Mouse (Mus musculus) heart, postnatal 10 days (tissue): ENCODE results near the gene Vtcn1. TPM values are rescaled to one million over a fixed set of nuclear protein-coding genes. Genes with fewer than 3 reads are reported as not detected.

Experiments used
- DNase-seq, 2 experiments: peaks; one replicate each; pipeline ENCODE4 v3.0.0; 2021
- intact Hi-C: fragments of 180-260 bp; cut with DNase I; formaldehyde crosslinking; loops from one replicate; pipeline ENCODE4 v1.15.1; 2025
- total RNA-seq, 2 experiments: library from RNA; stranded (reverse); gene quantifications; 2 replicates each; pipeline ENCODE4 v1.2.3; 2021

Vtcn1 gene
- total RNA-seq, 2 experiments from 2014 or later, result 0.24 to 0.79 TPM

DNA sequence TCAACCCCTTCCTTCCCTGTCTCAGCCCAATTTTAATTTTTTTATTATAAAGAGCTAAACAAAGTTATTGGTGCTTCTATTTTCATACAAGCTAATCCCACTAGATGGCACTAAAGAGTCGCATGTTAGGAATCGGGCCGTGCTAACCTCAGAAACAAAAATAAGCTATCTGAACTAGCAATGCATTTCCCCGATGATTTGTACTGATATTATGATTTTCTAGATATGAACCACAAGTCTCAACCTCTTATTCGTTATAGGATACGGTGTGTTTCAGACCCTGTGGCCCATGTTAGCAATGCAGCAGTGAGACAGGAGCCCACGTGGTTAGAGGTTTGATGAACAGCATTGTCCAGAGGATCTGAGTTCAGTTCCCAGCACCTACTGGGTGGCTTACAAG is 91.6 kb downstream of the Vtcn1 start:
- intact Hi-C loops, result loop anchor here (2.0 to 5.0 kb wide), 2 partner anchors 52 to 380 kb away; partner anchors contain the start of gene Ttf2
- DNase-seq, result peak; percentile 32 to 59

DNA sequence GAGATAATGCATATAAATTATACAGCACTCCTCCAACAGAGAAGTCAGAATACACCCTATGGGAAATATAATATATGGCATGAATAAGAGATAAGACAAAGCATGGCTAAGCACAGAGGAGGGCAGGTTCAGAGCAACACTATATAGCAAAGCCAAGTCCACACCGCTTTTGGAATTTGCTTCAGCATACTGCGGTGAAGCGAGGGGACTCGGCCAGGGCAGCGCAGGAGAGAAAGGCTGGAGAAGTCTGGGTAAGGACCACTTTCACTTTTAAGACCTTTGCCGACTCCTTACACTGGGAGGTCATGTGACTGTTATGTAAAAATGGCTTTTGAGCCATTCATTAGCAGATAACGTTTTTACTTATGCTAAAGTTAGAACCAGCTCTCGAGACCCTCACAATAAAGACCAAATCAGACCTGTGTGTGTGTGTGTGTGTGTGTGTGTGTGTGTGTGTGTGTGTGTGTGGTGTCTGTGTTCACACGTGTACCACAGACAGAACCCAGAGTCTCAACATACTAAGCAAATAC is 95.4 kb downstream of the Vtcn1 start:
- DNase-seq, result no peak
- intact Hi-C loops, result no loop called here

DNA sequence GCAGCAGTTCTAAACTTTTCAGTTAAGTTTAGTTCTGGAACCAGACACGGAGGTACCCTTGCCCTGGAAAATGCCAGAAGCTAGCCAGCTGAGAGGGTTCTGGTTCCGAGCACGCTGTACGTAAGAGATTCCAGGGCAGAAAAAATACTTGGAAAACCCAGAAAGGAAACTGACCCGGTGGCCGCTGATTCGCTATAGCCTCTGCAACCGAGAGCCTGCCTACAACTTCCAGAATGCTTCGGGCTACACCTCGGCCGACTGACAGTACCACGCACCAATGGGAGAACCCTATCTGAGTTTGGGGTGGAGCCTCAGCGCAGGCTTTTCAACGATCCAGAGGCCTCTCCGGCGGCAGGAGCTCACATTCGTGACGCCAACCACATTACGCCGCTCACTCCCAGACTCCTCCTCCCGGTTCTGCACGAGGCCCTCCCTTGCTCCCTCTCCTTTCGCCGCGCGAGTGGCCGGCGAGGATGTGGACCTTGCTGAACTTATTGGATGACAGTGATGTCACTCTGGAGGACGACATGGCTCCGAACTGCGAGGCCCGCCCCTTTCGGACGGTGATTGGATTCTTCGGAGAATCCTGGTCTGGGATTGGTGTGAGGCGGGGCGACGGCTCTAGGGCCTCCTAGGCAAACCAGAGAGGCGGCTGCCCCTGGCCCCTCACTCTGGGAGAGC is 96.7 kb downstream of the Vtcn1 start, which contains the start of gene Trim45:
Gene Trim45, plus strand, starts transcription at position 378 of the 681 bp plus-strand sequence.
- intact Hi-C loops, result loop anchor here (2.0 kb wide), 1 partner anchor 45 kb away; no protein-coding TSS in a partner anchor
- peak; percentile 99 to 100 for DNase-seq

DNA sequence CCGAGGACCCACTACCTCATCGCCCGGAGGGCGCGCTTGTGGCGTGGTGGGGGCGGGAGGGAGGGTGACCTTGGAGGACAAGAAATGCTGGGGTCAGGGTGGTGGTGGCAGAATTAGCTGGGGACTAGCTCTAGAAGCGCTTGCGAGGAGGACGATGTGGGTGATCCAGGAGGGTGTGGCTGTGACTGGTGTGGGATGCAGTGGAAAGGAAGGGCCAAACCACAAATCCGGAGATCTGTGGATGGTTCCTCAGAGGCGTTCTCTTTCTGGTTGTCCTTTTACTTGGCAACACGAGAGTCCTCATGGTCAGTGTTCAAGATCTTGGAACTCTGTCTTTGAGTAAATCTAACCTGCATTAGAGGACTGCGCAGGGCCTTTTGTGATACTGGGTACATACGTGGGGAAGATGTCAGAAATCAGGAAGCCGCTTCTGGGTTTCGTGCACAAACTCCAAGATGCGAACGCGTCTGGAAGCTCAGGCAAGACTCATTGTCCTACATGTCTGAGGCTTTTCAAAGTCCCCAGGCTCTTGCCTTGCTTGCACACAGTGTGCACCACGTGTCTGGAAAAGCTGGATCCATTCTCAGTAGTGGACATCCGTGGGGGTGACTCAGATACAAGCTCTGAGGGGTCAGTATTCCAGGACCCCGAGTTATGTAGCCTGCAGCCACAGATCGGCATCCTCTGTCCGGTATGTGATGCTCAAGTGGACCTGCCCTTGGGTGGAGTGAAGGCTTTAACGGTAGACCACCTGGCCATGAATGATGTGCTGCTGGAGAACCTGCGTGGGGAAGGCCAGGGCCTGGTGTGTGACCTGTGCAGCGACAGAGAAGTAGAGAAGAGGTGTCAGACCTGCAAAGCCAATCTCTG is 97.5 kb downstream of the Vtcn1 start:
- intact Hi-C loops, result loop anchor here (2.0 kb wide), 1 partner anchor 44 kb away; no protein-coding TSS in a partner anchor
- DNase-seq, result peak; percentile 14 to 17

DNA sequence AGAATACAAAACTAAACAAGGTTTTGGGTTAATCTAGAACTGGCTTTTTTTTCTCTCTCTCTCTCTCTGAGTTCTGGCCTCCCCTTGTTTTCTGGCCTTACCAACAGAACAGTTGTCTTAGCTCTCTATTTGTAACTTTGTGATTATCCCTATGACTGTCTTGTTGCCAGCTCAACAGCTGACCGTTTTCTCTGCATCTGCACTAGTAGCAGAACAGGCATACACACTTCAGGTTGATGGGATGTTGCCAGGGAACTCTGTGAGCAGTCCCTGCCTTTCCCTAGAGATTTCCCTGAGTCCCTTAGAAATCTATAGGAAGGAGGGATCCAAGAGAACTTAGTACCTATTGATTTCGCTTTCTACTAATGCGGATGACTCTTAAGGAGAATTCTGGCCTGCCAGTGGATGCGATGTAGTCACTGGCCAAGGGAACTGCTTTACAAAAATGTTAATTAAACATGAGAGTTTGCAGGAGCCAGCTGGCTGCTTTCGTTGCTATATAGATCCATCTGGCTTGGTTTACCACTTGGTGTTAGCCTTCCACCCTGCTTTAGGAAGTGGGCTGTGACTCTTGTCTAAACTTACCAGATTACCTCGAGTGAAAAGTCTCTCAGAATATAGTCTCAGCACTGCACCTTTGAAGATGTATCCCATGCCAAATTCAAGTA is 98.9 kb downstream of the Vtcn1 start:
- intact Hi-C loops, result no loop called here

DNA sequence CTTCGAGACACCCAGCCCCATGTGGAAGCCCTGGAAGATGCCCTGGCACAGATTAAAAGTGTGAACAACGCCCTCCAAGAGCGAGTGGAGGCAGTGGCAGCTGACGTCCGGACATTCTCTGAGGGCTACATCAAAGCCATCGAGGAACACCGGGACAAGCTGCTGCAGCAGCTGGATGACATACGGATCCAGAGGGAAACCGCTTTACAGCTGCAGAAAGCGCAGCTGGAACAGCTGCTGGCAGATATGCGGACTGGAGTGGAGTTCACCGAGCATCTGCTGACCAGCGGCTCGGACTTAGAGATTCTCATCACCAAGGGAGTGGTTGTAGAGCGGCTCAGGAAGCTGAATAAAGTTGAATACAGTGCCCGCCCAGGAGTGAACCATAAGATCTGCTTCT is 99.9 kb downstream of the Vtcn1 start:
- intact Hi-C loops, result no loop called here
- peak; percentile 58 to 64 for DNase-seq

More for the DNA sequence above, 98.9 kb downstream of the Vtcn1 start:
- DNase-seq, result peak; percentile 55 to 69

DNA sequence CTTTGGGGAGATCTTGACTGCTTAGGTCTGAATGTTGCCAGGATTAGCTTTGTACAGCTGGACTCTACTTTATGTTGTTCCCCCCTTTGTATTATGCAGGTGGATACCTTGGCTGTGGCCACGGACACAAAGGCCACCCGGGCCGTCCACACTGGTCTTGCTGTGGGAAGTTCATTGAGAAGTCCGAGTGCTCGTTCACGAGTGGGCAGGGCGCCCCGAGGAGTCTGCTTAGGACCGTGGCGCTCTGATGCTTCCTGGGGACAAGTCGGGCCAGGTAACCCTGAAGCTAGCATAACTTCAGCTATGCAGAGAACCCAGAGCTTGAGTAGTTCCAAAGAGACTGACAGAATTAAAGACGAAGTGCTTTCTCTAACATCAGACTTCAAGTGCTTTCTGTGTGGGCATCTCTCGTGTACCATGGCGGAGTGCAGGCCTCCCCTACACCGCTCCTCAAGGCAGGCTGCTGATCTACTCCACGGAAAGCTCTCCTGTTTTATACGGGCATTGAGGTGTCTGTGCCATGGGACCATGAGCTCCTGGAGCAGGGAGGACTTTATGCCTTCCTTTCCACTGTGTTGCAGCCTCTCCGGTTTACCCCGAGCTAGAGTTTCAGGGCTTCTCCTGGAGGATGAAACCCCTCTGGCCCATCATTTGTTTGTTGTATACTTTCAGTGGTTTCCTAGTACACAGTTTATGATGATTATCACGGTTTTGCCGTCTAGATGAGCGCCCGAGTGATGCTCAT is 106.2 kb downstream of the Vtcn1 start:
- DNase-seq, result no peak
- intact Hi-C loops, result no loop called here

DNA sequence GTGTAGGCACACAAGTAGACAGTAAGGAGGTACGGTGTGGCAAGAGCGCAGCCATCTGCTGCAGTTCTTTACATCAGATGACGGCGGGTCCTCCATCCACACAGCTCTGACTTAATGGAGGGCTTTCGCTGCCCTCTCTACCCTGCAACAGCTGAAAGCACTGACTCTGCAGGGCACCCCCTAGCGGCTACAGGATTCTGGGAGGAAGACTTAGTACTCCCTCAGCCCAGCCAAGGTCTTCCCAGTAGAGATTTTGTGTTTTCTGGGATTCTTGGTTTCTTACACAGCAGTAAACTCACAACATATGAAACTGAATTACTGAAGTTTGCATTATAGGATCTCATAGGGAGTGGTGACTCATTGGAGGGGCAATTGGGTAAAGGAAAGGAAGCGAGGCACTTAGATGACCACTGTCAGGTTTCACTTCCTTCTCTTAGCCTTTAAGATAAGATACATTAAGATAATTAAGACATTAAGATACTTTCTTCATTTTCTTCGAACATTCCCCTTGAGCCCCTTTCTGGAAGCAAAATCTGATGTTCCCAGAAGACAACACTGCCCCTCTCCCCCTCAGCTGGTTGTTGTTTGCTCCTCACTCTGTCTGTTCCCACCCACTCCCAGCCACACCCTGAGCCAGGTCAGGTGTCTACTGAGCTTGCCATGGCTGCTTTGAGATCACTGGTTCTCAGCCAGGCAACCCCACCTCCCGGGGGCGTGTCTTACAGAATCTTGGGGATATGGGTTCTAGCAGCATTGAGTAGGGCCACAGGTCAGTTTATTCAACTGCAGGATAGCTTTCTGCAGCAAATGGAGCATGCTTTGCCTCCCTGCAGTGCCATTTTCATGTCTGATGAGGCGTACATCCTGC is 107.1 kb downstream of the Vtcn1 start:
- intact Hi-C loops, result no loop called here
- peak; percentile 13 to 24 for DNase-seq

DNA sequence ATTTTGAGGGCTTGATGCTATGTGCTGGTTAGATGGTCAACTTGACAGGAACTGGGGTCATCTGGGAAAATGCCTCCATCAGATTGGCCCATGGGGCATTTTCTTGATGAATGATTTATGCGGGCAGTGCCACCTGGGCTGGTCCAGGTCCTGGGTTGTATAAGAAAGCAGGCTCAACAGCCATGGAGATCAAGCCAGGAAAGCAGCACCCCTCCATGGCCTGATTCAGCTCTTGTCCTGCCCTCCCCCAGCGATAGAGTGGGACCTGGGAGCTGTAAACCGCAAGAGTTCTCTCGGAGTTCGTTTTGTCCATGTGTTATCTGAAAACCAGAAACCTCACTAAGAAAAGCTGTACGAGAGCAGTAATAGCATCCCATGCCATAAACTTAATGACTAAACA is 110.3 kb downstream of the Vtcn1 start:
- intact Hi-C loops, result no loop called here

DNA sequence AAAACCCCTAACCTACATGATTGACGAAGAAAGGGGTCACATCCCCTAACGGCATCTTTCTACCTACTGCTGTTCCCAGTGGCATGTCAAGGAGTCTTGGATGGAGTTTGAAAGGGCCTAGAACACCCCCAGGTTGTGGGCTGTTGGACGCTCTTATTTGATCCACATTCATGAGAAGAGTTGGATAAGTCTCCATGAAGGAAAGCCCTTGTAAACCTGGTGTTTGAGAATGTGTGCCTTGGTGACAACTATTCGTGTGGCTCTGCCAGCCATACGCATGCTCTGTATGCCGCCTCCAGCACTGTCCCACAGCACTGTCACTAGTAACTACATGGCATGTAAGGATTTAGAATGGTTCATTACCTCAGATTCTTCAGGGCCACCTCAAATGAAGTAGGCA is 110.9 kb downstream of the Vtcn1 start:
- DNase-seq, result no peak
- intact Hi-C loops, result no loop called here

More for the DNA sequence above, 110.3 kb downstream of the Vtcn1 start:
- no peak for DNase-seq

DNA sequence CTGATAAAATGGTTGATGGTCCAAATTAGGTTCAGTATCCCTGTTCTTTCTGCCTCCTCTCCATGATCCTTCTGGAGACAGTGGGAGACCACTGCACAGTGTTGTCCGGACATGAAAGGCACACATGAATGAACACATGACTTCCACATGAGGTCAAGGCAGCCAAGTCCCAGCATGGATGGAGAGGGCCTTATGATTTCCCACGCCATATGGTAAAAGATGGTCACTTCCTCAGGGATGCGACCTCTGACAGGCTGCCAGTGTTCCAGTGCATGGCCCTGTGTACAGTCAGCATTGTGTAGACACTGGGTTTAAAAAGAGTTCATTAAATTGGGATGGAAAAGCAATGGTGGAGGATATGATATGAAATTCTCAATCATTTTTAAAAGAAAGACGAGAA is 113.0 kb downstream of the Vtcn1 start:
- DNase-seq, result no peak
- intact Hi-C loops, result no loop called here

DNA sequence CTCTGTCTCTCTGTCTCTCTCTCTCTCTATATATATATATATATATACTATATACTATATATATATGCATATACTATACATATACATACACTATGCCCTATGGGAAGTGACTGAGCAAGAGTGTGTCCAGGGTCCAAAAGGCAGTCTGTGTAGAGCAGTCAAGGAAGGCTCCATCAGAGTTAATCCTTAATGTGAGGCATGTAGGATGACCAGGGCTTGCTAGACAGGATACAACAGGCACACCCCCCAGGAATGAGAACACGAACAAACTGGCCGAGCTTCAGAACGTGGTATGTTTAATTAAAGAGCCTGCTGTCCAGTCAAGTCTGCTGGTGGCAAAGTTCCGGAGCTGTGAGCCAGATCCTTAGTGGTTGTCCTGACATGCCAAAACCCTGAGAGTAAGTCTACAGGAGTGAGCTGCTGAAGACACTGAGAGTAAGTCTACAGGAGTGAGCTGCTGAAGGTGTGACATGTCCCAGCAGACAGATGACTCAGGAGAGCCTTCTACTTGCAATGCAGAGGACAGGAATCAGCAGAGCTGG is 115.3 kb downstream of the Vtcn1 start:
- no peak for DNase-seq
- intact Hi-C loops, result no loop called here

Other genes starting within 250 kb of the Vtcn1 start
- gene Man1a2, start 140.0 kb upstream of the Vtcn1 start, total RNA-seq, result 10 to 100 TPM; 61.4 to 68.7 TPM
- gene Trim45, start 96.7 kb downstream of the Vtcn1 start, total RNA-seq, result 10 to 100 TPM; 10.7 to 11.1 TPM
- 1 to 10 TPM; 5.7 to 6.0 TPM for gene Ttf2, start 144.2 kb downstream of the Vtcn1 start, total RNA-seq
- under 1 TPM; 0.50 to 0.64 TPM for gene Cd101, start 204.1 kb downstream of the Vtcn1 start, total RNA-seq